Mouse (Mus musculus): ENCODE measurements around the gene Limch1.

The Limch1 gene

GRCm38 (mm10) chr5:67024459-67025050, 278.9 kb downstream of the Limch1 start:
- in situ Hi-C loops (cut with MboI, MseI): no loop called here

GRCm38 (mm10) chr5:67025095-67025494, 279.5 kb downstream of the Limch1 start:
- in situ Hi-C loops (cut with MboI, MseI): no loop called here

- in situ Hi-C loops (cut with MboI, MseI): no loop called here
Observed at GRCm38 (mm10) chr5:67025581-67025980, 280.0 kb downstream of the Limch1 start.

GRCm38 (mm10) chr5:67028786-67029185, 283.2 kb downstream of the Limch1 start:
- in situ Hi-C loops (cut with MboI, MseI): no loop called here

- in situ Hi-C loops (cut with MboI, MseI): no loop called here
Observed at GRCm38 (mm10) chr5:67029946-67030345, 284.3 kb downstream of the Limch1 start.

GRCm38 (mm10) chr5:67032601-67033000, 287.0 kb downstream of the Limch1 start:
- in situ Hi-C loops (cut with MboI, MseI): no loop called here

GRCm38 (mm10) chr5:67043932-67044331, 298.3 kb downstream of the Limch1 start:
- in situ Hi-C loops (cut with MboI, MseI): no loop called here

- in situ Hi-C loops (cut with MboI, MseI): loop anchor here (5.0 kb wide), 2 partner anchors 184 to 189 kb away; no protein-coding TSS in a partner anchor
Observed at GRCm38 (mm10) chr5:67048003-67048402, 302.4 kb downstream of the Limch1 start.

GRCm38 (mm10) chr5:67057803-67058202, 312.2 kb downstream of the Limch1 start:
- in situ Hi-C loops (cut with MboI, MseI): no loop called here

- in situ Hi-C loops (cut with MboI, MseI): no loop called here
Observed at GRCm38 (mm10) chr5:67060519-67060918, 314.9 kb downstream of the Limch1 start.

- in situ Hi-C loops (cut with MboI, MseI): no loop called here
Observed at GRCm38 (mm10) chr5:67063596-67063995, 318.0 kb downstream of the Limch1 start.

GRCm38 (mm10) chr5:67083117-67083516, 337.5 kb downstream of the Limch1 start:
- in situ Hi-C loops (cut with MboI, MseI): no loop called here

GRCm38 (mm10) chr5:67090856-67091255, 345.2 kb downstream of the Limch1 start:
- in situ Hi-C loops (cut with MboI, MseI): no loop called here

- in situ Hi-C loops (cut with MboI, MseI): no loop called here
Observed at GRCm38 (mm10) chr5:67091766-67092165, 346.1 kb downstream of the Limch1 start.

- in situ Hi-C loops (cut with MboI, MseI): no loop called here
Observed at GRCm38 (mm10) chr5:67093991-67094390, 348.4 kb downstream of the Limch1 start.

- in situ Hi-C loops (cut with MboI, MseI): no loop called here
Observed at GRCm38 (mm10) chr5:67095153-67095552, 349.5 kb downstream of the Limch1 start.

GRCm38 (mm10) chr5:67095651-67096377, 350.2 kb downstream of the Limch1 start:
- in situ Hi-C loops (cut with MboI, MseI): no loop called here

GRCm38 (mm10) chr5:67096378-67096771, 350.7 kb downstream of the Limch1 start:
- in situ Hi-C loops (cut with MboI, MseI): no loop called here

GRCm38 (mm10) chr5:67097106-67098050, 351.8 kb downstream of the Limch1 start:
- in situ Hi-C loops (cut with MboI, MseI): no loop called here

GRCm38 (mm10) chr5:67098051-67098732, 352.6 kb downstream of the Limch1 start:
- in situ Hi-C loops (cut with MboI, MseI): no loop called here

- in situ Hi-C loops (cut with MboI, MseI): no loop called here
Observed at GRCm38 (mm10) chr5:67098733-67099323, 353.2 kb downstream of the Limch1 start, which contains the start of gene Phox2b. Phox2b (minus strand) TSS chr5:67099301.

Measured in T-helper 17 cell (primary cell).